Mouse (Mus musculus) embryo, embryonic 10 days (tissue): ENCODE results near the gene Ptprd.

Source experiments
- DNase-seq: peaks from one replicate; pipeline ENCODE4 v3.0.0-alpha.2; 2015; ENCODE audit warnings: low spot score

The Ptprd gene

GRCm38 (mm10) chr4:78211529-78212494 lies at the start of gene Ptprd:
Gene Ptprd (minus strand): TSS chr4:78211961.
- peak; percentile 69 for DNase-seq

GRCm38 (mm10) chr4:78235820-78236219 lies 24.1 kb upstream of the Ptprd start:
- no peak for DNase-seq

GRCm38 (mm10) chr4:78235316-78235715 lies 23.6 kb upstream of the Ptprd start:
- no peak for DNase-seq

GRCm38 (mm10) chr4:78234681-78235080 lies 22.9 kb upstream of the Ptprd start:
- DNase-seq: no peak

- no peak for DNase-seq
Observed at GRCm38 (mm10) chr4:78213949-78214348, 2.2 kb upstream of the Ptprd start.

- DNase-seq: no peak
Observed at GRCm38 (mm10) chr4:78212941-78213340, 1.2 kb upstream of the Ptprd start.

GRCm38 (mm10) chr4:78210878-78211528 lies 758 bp downstream of the Ptprd start:
- DNase-seq: no peak

- no peak for DNase-seq
Observed at GRCm38 (mm10) chr4:78205018-78205417, 6.7 kb downstream of the Ptprd start.

GRCm38 (mm10) chr4:78168447-78168846 lies 43.3 kb downstream of the Ptprd start:
- no peak for DNase-seq

- DNase-seq: no peak
Observed at GRCm38 (mm10) chr4:78160451-78160850, 51.3 kb downstream of the Ptprd start.

- no peak for DNase-seq
Observed at GRCm38 (mm10) chr4:78150561-78150960, 61.2 kb downstream of the Ptprd start.

- no peak for DNase-seq
Observed at GRCm38 (mm10) chr4:78142767-78143148, 69.0 kb downstream of the Ptprd start.

GRCm38 (mm10) chr4:78142088-78142766 lies 69.5 kb downstream of the Ptprd start:
- DNase-seq: no peak

- DNase-seq: no peak
Observed at GRCm38 (mm10) chr4:78110898-78111297, 100.9 kb downstream of the Ptprd start.

- no peak for DNase-seq
Observed at GRCm38 (mm10) chr4:78097526-78097925, 114.2 kb downstream of the Ptprd start.

- DNase-seq: no peak
Observed at GRCm38 (mm10) chr4:78082744-78083143, 129.0 kb downstream of the Ptprd start.

GRCm38 (mm10) chr4:78077499-78077898 lies 134.3 kb downstream of the Ptprd start:
- DNase-seq: no peak

GRCm38 (mm10) chr4:78077087-78077486 lies 134.7 kb downstream of the Ptprd start:
- DNase-seq: no peak

- DNase-seq: peak; percentile 3
Observed at GRCm38 (mm10) chr4:78038401-78038800, 173.4 kb downstream of the Ptprd start.

GRCm38 (mm10) chr4:78002065-78002464 lies 209.7 kb downstream of the Ptprd start:
- DNase-seq: no peak

- DNase-seq: no peak
Observed at GRCm38 (mm10) chr4:77992709-77993108, 219.1 kb downstream of the Ptprd start.

- DNase-seq: no peak
Observed at GRCm38 (mm10) chr4:77982094-77982493, 229.7 kb downstream of the Ptprd start.

GRCm38 (mm10) chr4:77961711-77962110 lies 250.1 kb downstream of the Ptprd start:
- DNase-seq: peak; percentile 12
